Mouse (Mus musculus) CH12.LX (cell line): Measurements from ENCODE around the gene Triml2. TPM values are rescaled to one million over a fixed set of nuclear protein-coding genes. Genes with fewer than 3 reads are reported as not detected.

Experiments used
- DNase-seq: peaks from one replicate; pipeline ENCODE4 v3.0.0-alpha.2; 2013; ENCODE audit errors: extremely low read depth
- H3K27ac ChIP-seq: 2 replicates; pipeline ENCODE4 v1.5.1; 2012; ENCODE audit warnings: low read depth, mild to moderate bottlenecking, control low read depth, moderate library complexity; ENCODE audit not compliant: insufficient read depth
- H3K27me3 ChIP-seq: replicated peaks from 2 replicates; pipeline ENCODE3; 2012; ENCODE audit warnings: inconsistent platforms
- H3K36me3 ChIP-seq, 2 experiments: replicated peaks in 1 of 2; 2 replicates each; pipeline versions ENCODE3 to v1.6.1; 2012; ENCODE audit warnings: inconsistent platforms in 1 of 2, low read length in 1 of 2, mild to moderate bottlenecking in 1 of 2, mixed read lengths in 1 of 2, moderate library complexity in 1 of 2; ENCODE audit not compliant: control insufficient read depth in 1 of 2, insufficient read depth in 1 of 2
- H3K4me1 ChIP-seq, 2 experiments: 2 replicates each; pipeline ENCODE4 v1.6.1; 2012; ENCODE audit warnings: inconsistent platforms in 1 of 2, moderate library complexity in 1 of 2; ENCODE audit not compliant: insufficient read depth in 2 of 2, control insufficient read depth in 1 of 2
- H3K4me2 ChIP-seq: 2 replicates; pipeline ENCODE4 v1.6.1; 2012; ENCODE audit warnings: low read depth, mild to moderate bottlenecking, control low read depth; ENCODE audit not compliant: poor library complexity, insufficient read depth, severe bottlenecking
- H3K4me3 ChIP-seq, 3 experiments: fragments of 150-350 bp in 1 of 3; sonication (generic) in 1 of 3; replicated peaks in 1 of 3; 2 replicates each; pipeline versions ENCODE3 to v1.5.1; 2011 to 2012; ENCODE audit warnings: low read depth in 2 of 3, low read length in 2 of 3, mild to moderate bottlenecking in 2 of 3, moderate library complexity in 2 of 3, control low read depth in 1 of 3, improper control_type of control experiment in 1 of 3, inconsistent platforms in 1 of 3, mixed read lengths in 1 of 3; ENCODE audit not compliant: poor library complexity in 1 of 3
- H3K79me2 ChIP-seq: replicated peaks from 2 replicates; pipeline ENCODE4 v1.6.1; 2012; ENCODE audit warnings: mild to moderate bottlenecking, moderate library complexity; ENCODE audit not compliant: control insufficient read depth, poor library complexity, insufficient read depth, severe bottlenecking; ENCODE audit errors: extremely low read depth
- H3K9ac ChIP-seq: 2 replicates; pipeline ENCODE4 v1.6.1; 2012; ENCODE audit warnings: low read depth, mild to moderate bottlenecking, control low read depth, moderate library complexity; ENCODE audit not compliant: insufficient read depth
- H3K9me3 ChIP-seq: replicated peaks from 2 replicates; pipeline ENCODE3; 2012; ENCODE audit warnings: low read length, inconsistent platforms, mixed read lengths
- CHD2 ChIP-seq: IDR thresholded peaks from 2 replicates; pipeline ENCODE4 v1.6.1; 2011; ENCODE audit warnings: low read length, improper control_type of control experiment
- E2F4 ChIP-seq: IDR thresholded peaks from 2 replicates; pipeline ENCODE4 v1.6.1; 2011; ENCODE audit warnings: low read depth, low read length, improper control_type of control experiment; ENCODE audit not compliant: insufficient replicate concordance
- ELF1 ChIP-seq: IDR thresholded peaks from 2 replicates; pipeline ENCODE4 v1.6.1; 2014; ENCODE audit warnings: low read depth, mild to moderate bottlenecking, inconsistent platforms, low read length, improper control_type of control experiment
- EP300 ChIP-seq: IDR thresholded peaks from 2 replicates; pipeline ENCODE4 v1.6.1; 2011; ENCODE audit warnings: low read length, improper control_type of control experiment
- GABPA ChIP-seq: IDR thresholded peaks from 2 replicates; pipeline ENCODE4 v1.6.1; 2012; ENCODE audit warnings: low read depth, low read length, improper control_type of control experiment, inconsistent platforms; ENCODE audit not compliant: insufficient replicate concordance
- HCFC1 ChIP-seq: IDR thresholded peaks from 2 replicates; pipeline ENCODE4 v1.6.1; 2012; ENCODE audit warnings: low read depth, mild to moderate bottlenecking, inconsistent platforms, low read length, improper control_type of control experiment
- IRF4 ChIP-seq: IDR thresholded peaks from 2 replicates; pipeline ENCODE4 v1.6.1; 2014; ENCODE audit warnings: low read depth, mild to moderate bottlenecking, inconsistent platforms, low read length, improper control_type of control experiment
- JUN ChIP-seq: IDR thresholded peaks from 2 replicates; pipeline ENCODE4 v1.6.1; 2011; ENCODE audit warnings: low read depth, mild to moderate bottlenecking, low read length, improper control_type of control experiment, moderate library complexity; ENCODE audit not compliant: insufficient read depth
- MAFK ChIP-seq: IDR thresholded peaks from 2 replicates; pipeline ENCODE4 v1.6.1; 2011; ENCODE audit warnings: low read length, improper control_type of control experiment; ENCODE audit not compliant: insufficient replicate concordance
- MAZ ChIP-seq: IDR thresholded peaks from 2 replicates; pipeline ENCODE4 v1.6.1; 2012; ENCODE audit warnings: low read depth, mild to moderate bottlenecking, inconsistent platforms, low read length, improper control_type of control experiment, moderate library complexity
- MYC ChIP-seq: IDR thresholded peaks from 2 replicates; pipeline ENCODE4 v1.6.1; 2011; ENCODE audit warnings: low read depth, mild to moderate bottlenecking, improper control_type of control experiment, low read length
- NELFE ChIP-seq: IDR thresholded peaks from 2 replicates; pipeline ENCODE4 v1.6.1; 2011; ENCODE audit warnings: low read depth, low read length, improper control_type of control experiment
- NRF1 ChIP-seq: IDR thresholded peaks from 2 replicates; pipeline ENCODE4 v1.6.1; 2014; ENCODE audit warnings: low read depth, mild to moderate bottlenecking, inconsistent platforms, low read length, improper control_type of control experiment, moderate library complexity
- POLR2A ChIP-seq: IDR thresholded peaks from 2 replicates; pipeline ENCODE4 v1.6.1; 2011; ENCODE audit warnings: low read depth, mild to moderate bottlenecking, improper control_type of control experiment, low read length
- POLR2AphosphoS2 ChIP-seq: IDR thresholded peaks from 2 replicates; pipeline ENCODE4 v1.6.1; 2011; ENCODE audit warnings: low read depth, low read length, improper control_type of control experiment
- RCOR1 ChIP-seq: conservative IDR thresholded peaks from 2 replicates; pipeline ENCODE4 v1.6.1; 2012; ENCODE audit warnings: low read depth, mild to moderate bottlenecking, inconsistent platforms, low read length, improper control_type of control experiment
- SIN3A ChIP-seq: IDR thresholded peaks from 2 replicates; pipeline ENCODE4 v1.6.1; 2012; ENCODE audit warnings: low read length, improper control_type of control experiment, inconsistent platforms
- TBP ChIP-seq: conservative IDR thresholded peaks from 2 replicates; pipeline ENCODE4 v1.6.1; 2011; ENCODE audit warnings: low read depth, low read length, improper control_type of control experiment
- TCF12 ChIP-seq: IDR thresholded peaks from 2 replicates; pipeline ENCODE4 v1.6.1; 2014; ENCODE audit warnings: low read depth, mild to moderate bottlenecking, inconsistent platforms, low read length, improper control_type of control experiment
- UBTF ChIP-seq: IDR thresholded peaks from 2 replicates; pipeline ENCODE4 v1.6.1; 2012; ENCODE audit warnings: low read depth, mild to moderate bottlenecking, inconsistent platforms, low read length, improper control_type of control experiment, moderate library complexity
- USF2 ChIP-seq: conservative IDR thresholded peaks from 2 replicates; pipeline ENCODE4 v1.6.1; 2011; ENCODE audit warnings: low read depth, low read length, improper control_type of control experiment
- ZC3H11A ChIP-seq: IDR thresholded peaks from 2 replicates; pipeline ENCODE4 v1.6.1; 2012; ENCODE audit warnings: low read depth, mild to moderate bottlenecking, inconsistent platforms, low read length, improper control_type of control experiment
- ZKSCAN1 ChIP-seq: IDR thresholded peaks from 2 replicates; pipeline ENCODE4 v1.6.1; 2012; ENCODE audit warnings: low read depth, inconsistent platforms, low read length, improper control_type of control experiment, borderline replicate concordance
- dilution Hi-C: fragments of 300-500 bp; cut with MboI; formaldehyde crosslinking; loops from 2 replicates; pipeline ENCODE4 v1.14.3; 2020; ENCODE audit warnings: low sequenced_read_pairs; ENCODE audit not compliant: extremely low pct_unique_long_range_greater_than_20kb, extremely low pct_ligation_motif_present
- in situ Hi-C: fragments of 300-500 bp; cut with MboI; formaldehyde crosslinking; loops from 3 replicates; pipeline ENCODE4 v1.14.3; 2019; ENCODE audit warnings: low sequenced_read_pairs, low pct_ligation_motif_present, low pct_unique_long_range_greater_than_20kb, mixed read lengths
- polyA plus RNA-seq: library from polyadenylated mRNA; unstranded; fragments of >175 nt; gene quantifications from 2 replicates; pipeline ENCODE4 v1.2.1, GENCODE M21; 2012; ENCODE audit warnings: low read depth; ENCODE audit not compliant: insufficient read length
- total RNA-seq, 2 experiments: library from RNA; depleted of rRNA; stranded (reverse); fragments of 300-350 nt in 1 of 2; fragments of >200 nt in 1 of 2; gene quantifications; 2 replicates each; pipeline ENCODE4 v1.2.3; 2012 to 2014

The Triml2 gene
- total and polyA plus RNA-seq, 3 experiments = not detected

DNA sequence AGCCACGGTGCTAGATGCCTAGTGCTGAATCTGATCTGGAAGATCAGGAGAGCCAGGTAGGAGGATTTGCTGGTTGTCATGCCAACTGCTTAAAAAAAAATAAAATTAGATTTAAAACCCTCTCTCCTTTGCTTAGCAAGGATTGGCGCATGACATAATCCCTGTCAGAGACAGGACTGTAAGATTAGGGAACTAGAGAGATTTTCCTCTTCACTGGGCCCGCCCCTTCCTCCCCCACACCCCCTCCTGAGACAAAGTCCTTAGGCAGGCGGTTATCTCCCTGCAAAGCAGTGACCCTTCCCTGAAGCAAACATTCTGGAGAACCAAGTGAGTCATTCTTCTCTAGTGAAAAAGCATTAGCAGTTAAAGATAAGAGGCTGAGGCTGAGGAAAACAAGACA, 1.2 kb upstream of the Triml2 start:
- dilution Hi-C loops = no loop called here

DNA sequence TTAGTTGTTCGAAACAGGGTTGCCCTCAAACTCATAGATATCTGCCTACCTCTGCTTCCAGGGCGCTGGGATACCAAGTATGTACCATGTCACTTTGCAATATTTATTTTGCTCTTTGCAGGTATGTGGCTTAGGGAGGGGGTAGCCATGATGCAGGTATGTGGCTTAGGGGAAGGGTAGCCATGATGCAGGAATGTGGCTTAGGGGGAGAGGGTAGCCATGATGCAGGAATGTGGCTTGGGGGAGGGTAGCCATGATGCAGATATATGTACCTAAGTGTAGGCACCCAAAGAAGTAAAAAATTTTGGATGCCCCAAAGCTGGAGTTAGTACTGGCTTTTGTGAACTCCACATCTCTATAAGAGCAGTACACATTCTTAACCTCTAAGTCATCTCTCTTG, 1.9 kb downstream of the Triml2 start:
- H3K4me2 ChIP-seq = no peak overlapping the region
- peaks cover 49% of the 10 kb centered on the region for H3K9me3 ChIP-seq
- H3K79me2 ChIP-seq = no peaks in the 10 kb centered on the region
- in situ Hi-C loops = no loop called here
- no peak for DNase-seq
- H3K4me1 ChIP-seq = no peaks in the 10 kb centered on the region
- H3K27me3 ChIP-seq = no peaks in the 10 kb centered on the region
- H3K4me3 ChIP-seq = no peak overlapping the region
- no peak overlapping the region for H3K9ac ChIP-seq
- no peaks in the 10 kb centered on the region for H3K36me3 ChIP-seq
- no peak overlapping the region for H3K27ac ChIP-seq
- dilution Hi-C loops = no loop called here
- TF ChIP-seq CHD2 (no peak), MYC (no peak), ELF1 (no peak), SIN3A (no peak), ZKSCAN1 (no peak), MAZ (no peak), USF2 (no peak), EP300 (no peak), POLR2A (no peak), NRF1 (no peak), POLR2AphosphoS2 (no peak), UBTF (no peak), HCFC1 (no peak)

More for the DNA sequence above, 1.2 kb upstream of the Triml2 start:
- no peak overlapping the region for H3K4me2 ChIP-seq
- no peak overlapping the region for H3K27ac ChIP-seq
- no peaks in the 10 kb centered on the region for H3K36me3 ChIP-seq
- no peaks in the 10 kb centered on the region for H3K79me2 ChIP-seq
- no peaks in the 10 kb centered on the region for H3K4me1 ChIP-seq
- peaks cover 50% of the 10 kb centered on the region for H3K9me3 ChIP-seq
- in situ Hi-C loops = no loop called here
- H3K9ac ChIP-seq = no peak overlapping the region
- no peak for DNase-seq
- no peaks in the 10 kb centered on the region for H3K27me3 ChIP-seq
- H3K4me3 ChIP-seq = no peak overlapping the region
- TF ChIP-seq JUN (no peak), TBP (no peak), SIN3A (no peak), ELF1 (no peak), ZC3H11A (no peak), RCOR1 (no peak), GABPA (no peak), MAFK (no peak), HCFC1 (no peak), NELFE (no peak), TCF12 (no peak), POLR2AphosphoS2 (no peak), POLR2A (no peak), IRF4 (no peak), E2F4 (no peak), ZKSCAN1 (no peak)
- TF ChIP-seq, all 38 proteins: peak for 0
